Mouse (Mus musculus) retina, adult 2 months (tissue): ENCODE data around the gene Ankrd27.
"Not testable (repeated sequence)": the region's sequence is repeated elsewhere in the genome, so short reads cannot be mapped to it uniquely, and the experiment has no call there.

Experiments used
- DNase-seq: peaks from one replicate; pipeline ENCODE4 v3.0.0-alpha.2; 2012; ENCODE audit warnings: low read depth, low spot score

The Ankrd27 gene

DNA sequence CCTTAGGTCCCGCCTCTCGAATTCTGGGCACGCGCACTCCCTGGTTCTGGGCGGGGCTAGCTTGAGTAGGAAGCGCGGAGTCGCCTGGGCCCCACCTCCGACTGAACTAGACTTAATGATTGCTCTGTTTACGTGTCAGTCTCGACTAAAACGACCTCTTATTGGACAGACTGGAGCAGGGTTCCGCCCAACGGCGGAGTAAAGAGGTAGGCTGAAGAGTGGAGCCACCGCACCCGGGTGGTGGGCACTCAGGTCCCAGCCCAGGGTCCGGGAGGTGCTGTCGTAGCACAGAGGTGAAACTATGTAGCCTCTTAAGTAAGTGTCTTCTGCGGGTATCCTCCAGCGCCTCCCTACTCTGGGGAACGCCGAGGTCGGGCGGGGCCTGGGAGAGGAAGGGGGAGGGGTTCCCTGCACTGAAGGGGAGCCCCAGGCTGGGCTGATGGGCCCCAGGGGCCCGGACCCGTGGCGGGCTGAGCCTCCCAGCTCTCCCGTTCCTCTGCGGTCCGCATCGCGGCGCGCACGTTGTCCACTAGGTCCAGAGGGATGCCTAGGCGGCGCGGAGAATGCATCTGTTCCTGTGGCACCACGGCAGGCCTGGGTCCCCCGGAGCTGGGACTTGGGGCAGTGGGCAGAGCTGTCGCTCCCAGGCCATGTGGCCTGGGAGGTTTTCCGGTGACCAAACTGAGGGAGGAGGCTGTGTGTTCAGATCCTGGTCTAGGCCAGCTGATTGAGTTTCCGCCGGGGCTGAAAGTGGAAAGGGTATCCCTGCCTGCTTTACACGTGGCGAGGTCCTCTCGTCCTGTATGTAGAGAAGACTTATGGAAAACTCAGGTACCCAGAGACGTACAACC is at the start of gene Ankrd27:
Gene Ankrd27, plus strand, starts transcription at position 190 of the 851 bp plus-strand sequence.
- peak; percentile 93 for DNase-seq

DNA sequence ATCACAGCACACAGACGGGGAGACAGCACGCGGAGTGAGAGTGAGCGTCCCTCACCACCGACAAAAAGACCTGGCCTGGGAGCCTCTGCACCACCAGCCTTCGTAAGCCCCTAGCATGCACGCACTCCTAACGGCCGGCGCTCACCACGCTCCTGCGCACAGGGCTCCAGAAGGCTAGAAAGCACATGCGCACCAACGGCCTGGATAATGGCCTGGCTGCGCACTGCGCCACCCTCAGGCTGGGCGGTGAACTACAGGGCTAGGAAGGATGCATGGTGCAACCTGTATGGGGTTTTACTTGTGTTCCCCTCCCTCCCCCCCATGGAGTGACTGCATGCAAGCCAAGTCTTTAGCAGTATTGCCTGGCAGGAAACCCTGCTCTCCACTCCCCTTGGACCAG is 48.5 kb upstream of the Ankrd27 start, which contains the start of gene Tdrd12:
Gene Tdrd12, minus strand, starts transcription at position 184 of the 400 bp plus-strand sequence.
- DNase-seq = no peak

DNA sequence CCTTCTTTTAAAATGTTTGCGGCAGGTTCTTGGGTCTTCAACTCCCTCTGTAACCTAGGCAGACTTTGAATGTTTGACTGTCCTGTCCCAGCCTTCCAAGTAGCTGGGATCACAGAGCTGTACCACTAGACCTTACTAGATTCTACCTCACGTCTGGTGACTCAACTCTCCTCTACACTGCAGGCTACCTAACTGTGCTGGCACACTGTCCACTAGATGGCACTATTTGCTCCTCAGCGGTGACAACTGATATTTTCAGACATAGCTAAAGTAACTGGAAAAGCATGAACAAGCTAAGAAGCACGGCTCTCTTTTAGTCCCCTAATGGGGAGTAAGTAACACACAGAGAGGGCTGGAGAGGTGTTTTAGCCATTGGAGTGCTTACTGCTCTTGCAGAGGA is 40.2 kb upstream of the Ankrd27 start:
- DNase-seq = peak; percentile 29

DNA sequence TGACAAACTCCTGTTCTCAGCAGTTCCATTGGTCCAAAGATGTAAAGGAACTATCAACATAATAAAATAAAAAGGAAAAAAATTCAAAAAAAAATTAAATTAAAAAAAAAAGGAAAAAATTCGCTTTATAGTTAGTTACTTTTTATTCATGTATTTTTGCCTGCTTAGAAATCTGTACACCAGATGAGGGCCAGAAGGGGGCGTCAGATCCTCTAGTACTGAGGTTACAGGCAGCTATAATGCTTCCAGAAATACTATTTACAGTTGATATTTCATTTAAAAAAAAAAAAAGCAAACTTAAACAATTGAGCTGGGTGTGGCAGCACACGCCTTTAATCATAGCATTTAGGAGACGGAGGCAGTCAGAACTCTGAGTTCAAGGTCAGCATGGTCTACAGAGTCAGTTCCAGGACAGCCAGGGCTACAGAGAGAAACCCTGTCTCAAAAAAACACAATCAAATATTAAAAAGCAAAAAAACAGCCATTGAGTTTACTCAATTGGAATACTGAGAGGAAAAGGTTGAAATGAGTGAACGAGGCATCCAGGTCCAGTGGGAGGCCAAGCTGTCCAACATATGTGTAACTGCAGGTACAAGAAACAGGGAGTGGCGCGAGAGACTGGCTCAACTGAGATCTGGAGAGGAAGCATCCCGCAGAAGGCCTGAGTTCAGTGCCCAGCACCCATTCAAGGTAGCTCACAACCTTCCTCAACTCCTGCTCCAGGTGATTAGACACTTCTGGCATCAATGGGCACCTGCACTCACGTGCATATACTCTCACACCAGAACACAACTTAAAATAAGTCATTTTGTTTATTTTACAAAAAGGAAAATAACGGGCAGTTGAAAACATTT is 32.1 kb upstream of the Ankrd27 start:
- DNase-seq = no peak

DNA sequence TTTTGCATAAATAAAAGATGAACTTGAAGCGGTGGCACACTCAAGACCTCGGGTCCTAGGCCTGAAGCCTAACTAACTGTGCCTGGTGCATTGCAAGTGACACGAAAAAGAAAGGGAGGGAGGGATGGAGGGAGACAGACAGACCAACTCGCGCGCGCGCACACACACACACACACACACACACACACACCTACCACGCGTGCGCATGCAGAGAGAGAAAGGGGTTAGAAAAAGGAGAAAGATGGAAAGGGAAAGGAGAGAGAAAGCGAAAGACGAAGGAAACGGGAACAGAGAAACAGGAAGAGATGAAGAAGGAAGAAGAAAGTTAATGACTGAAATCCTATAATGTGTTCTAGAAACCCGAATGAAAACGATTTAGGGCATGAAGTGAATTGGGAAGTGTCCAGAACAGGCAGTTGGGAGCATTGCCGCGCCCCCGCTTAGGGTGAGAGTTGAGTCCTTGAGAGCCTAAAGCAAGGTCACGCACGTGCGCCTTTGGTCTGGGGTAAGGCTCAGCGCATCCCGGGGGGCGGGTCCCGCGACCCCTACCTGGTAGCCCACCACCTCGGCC is 31.4 kb upstream of the Ankrd27 start:
- peak; percentile 9 for DNase-seq

DNA sequence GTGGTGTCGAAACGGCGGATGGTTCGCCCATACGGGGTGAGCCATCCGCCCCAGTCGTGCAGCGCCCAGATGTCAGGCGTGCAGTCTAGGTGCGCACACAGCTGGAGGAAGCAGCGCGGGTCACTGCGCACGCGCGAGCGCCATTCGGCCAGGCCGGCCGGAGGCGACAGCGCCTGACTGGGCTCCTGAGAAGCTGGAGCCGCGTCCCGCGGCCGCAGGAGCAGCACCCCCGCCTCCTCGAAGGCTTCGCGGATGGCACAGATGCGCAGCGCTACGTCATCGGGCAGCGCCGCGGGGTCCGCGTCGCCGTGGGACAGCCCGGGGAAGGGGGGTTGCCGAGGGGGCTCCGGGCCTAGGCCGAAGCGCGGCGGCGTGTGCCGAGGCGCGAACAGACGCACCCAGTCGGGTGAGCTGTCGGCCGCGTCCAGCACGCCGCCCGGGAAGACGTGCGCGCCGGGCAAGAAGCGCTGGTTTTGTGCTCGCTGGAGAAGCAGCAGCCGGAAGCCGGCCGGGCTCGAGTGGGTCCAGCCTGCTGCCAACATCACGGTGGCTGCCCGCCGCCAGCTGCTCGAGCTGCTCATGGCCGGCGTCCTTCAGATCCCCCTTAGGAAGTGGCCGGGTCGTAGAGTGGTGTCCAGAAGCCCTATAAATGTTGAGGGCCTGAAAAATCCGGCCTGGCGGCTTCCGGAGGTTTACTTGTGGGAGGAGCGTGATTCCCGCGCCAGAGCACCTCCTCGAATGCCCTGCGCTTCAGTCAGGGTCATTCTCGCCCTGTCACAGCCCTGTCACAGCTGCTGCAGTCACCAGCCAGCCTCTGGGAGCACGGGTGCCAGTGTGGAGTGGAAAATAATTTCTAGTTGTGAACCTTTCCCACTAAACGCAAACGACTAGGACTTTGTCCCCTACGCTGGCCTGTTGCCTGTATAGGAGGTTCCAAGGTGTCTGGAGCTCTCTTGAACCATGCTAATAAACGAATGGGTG is 30.5 kb upstream of the Ankrd27 start:
- DNase-seq = peak; percentile 77

DNA sequence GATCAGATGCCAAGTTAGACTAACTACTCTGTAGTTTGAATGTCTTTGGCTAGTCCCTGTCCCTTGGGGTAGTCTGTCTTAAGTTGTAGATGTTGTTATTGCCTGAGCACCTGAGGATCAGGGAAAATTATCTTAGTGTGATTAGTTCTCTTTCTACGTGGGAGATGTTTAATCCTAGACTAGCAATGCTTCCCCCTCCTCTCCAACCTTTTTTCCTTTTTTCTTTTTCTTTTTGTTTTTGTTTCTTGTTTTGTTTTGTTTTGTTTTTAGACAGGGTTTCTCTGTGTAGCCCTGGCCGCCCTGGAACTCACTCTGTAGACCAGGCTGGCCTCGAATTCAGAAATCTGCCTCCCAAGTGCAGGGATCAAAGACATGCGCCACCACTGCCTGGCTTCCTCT is 29.8 kb upstream of the Ankrd27 start, which contains the start of gene Nudt19:
Gene Nudt19, minus strand, starts transcription at position 100 of the 399 bp plus-strand sequence.
- no peak for DNase-seq

DNA sequence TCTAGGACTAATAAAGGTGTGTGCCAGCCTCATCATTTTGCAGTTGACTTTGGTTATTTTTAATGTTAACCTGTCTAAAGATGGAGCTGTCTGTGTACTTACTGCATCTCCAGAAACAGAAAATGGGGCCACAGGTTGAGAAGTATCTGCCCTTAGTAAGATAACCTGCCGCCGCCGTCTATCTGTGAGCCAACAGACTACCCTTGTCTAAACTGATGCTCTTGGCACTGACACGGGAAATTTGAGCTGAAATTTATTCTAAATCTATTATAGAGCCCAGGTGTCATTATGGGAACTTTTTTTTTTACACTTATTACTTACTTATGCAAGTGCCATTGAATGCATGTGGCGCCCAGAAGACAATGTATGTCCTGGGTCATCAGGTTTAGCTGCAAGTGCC is 29.1 kb upstream of the Ankrd27 start:
- no peak for DNase-seq

DNA sequence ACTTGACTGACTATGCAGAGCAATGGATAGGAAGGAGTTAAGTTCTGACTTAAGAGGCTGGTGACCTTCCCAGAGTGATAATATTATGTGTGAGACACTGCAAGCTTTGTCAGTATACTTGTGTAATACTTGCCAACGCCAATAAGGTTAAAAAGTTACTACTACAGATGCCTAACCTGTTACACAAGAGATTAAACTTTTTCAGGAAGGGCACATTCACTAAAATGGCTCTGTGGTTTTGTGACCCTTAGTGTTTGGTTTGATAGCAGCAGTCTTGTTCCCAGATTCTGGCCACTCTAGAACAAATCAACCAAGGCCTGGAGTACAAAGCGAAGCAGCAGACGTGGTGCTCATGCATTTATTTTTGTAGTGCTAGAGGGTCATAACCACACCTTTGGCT is 28.5 kb upstream of the Ankrd27 start:
- DNase-seq = no peak

DNA sequence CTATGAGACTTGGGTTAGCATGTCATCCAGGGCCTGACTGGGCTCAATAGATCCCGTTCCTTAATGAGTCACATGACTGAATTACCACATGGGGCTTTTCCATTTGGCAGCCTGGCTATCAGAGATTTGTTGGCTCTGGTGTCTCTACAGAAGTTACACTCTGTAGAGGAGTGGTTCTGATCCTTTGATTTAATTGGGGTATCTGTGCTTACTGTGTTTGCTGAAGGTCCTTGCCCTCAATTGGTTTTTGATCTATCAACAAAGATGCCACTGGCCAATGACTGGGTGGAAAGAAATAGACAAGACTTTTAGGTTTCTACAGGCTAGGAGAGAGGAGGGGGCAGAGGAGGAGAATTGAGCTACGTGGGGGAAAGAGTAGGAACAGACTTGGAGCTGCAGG is 27.4 kb upstream of the Ankrd27 start:
- no peak for DNase-seq

DNA sequence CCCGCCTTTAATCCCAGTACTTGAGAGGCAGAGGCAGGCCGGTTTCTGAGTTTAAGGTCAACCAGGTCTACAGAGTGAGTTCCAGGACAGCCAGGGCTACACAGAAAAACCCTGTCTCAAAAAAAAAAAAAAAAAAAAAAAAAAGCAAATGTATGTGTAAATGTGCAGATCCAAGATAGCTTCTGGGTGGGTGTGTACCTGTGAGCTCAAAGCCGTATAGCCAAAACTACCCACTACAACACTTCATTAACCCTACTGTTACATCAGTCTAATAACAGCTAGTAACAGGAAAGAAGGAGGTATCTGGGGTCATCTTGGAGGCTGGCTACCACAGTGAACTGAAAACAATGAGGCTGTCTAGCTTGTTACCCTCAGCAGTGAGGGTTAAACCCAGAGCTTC is 26.2 kb upstream of the Ankrd27 start:
- no peak for DNase-seq

DNA sequence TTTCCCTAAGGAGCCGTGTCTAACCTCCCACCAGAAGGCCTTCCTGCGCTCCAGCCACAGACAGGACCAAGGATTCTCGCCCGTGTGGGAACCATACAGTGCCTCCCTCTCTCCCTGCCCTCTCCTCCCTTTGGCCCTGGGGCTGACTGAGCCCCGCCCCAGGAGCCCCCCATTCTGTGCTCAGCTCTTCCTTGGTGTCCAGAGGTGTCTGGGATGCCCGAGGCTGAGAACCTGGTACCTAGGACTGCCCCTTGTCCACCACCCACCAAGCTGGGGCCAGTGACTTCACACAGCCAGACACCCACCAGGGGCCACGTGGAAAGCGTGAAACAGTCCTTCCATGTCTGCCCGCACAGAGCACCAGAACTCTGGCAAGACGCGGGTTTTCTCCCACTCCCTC is 23.0 kb upstream of the Ankrd27 start:
- DNase-seq = no peak

DNA sequence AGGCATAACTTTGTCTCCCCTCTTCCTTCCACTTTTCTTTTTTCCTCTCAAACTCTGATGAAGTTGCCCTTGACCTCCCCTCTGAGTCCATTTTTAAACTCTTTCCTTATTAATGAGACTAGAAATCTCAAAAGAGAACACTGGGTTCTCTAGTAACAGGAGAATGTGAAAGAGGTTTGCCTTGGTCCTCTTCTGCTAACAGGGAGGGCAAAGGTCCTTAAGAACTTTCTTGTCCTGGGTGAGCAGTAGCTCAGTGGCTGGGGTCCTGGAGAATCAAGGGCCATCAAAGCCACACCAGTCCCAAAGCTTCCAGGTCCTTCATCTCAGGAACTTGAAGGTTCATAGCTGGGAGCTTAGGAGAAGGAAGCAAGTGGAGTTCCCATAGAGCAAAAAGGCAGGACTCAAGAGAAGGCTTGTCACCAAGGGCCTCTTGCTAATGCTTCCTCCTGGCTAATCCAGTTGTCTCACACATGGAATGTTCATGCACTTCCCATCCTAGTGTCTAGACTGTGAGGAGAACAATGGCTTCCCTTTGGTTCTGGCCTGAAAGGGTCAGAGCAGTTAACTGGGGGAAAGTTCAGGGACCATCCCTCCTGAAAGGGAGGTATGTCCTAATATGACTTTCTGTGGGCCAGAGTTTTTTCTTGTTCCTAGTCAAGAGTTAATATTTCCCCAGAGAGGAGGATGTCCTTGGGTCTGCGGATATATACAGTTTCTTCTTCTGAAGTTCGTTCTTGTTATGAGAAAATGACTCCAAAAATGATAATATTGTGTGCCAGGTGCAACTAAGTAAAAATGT is 21.8 kb upstream of the Ankrd27 start:
- DNase-seq = no peak

DNA sequence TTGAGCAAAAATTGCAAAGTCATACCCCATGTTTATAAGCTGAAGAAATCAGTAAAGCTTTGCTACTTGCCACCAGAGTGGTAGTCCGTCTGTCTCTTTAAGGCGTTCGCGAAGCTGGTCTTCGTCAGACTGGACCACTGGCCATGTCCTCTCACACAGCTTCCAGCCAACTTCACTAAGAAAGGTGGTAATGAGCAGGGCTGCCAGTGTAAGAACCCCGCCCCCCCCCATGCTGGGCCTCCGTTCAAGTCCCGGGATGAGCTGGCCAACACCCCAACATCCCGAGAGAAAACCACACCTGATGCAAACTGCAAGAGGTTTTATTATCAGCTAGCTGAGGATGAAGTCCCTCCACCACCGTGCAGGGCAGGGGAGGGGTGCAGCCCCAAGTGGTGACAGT is 21.2 kb upstream of the Ankrd27 start:
- not testable (repeated sequence) for DNase-seq

DNA sequence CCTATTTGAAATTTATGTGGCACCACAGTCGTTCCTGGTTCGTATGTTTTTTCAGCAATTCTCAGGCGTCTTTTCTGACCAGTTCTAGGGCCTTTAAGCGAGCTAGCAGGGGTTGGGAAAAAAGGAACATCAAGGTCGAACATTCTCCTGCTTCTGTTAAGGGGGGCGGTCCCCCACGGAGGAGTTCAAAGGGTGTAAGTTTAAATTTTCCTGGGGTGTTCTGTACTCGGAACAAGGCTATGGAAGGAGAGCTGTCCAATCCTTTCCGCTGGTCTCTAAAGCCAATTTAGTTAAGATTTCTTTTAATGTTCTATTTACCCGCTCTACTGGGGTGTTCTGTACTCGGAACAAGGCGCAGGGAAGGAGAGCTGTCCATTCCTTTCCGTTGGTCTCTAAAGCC is 20.1 kb upstream of the Ankrd27 start:
- not testable (repeated sequence) for DNase-seq

DNA sequence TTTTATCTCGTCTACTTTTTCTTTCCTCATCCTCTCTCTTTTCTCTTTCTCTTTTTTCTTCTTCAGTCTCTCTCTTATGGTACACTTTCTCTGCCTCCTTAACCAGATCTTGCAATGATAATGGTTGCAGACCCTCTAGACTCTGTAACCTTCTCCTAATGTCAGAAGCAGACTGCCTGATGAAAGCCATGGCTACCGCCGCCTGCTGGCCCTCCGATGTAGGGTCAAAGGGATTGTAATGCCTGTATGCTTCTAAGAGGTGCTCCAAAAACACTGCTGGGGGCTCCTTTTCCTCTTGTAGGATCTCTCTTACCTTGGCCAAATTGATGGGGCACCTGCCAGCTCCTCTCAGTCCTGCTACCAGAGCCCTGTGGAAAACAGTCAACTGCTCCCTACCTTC is 16.3 kb upstream of the Ankrd27 start:
- DNase-seq = not testable (repeated sequence)

DNA sequence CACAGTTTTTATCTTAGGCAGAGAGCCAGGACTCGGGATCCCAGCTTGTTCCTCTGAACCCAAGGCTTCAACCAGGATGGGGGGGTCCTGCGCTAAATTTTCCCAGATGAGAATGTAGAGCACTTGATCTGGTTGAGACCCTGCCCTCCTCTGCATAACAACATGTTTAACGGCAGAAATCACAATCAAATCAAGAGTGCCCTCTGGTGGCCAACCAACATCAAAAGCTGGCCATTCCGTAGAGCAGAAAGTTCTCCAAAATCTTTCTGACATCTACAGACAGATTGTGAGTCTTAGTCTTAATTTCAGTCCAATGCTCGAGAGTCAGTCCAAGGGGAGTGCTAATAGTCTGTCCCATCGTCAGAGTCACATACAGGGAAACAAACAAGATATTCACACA is 15.2 kb upstream of the Ankrd27 start:
- DNase-seq = not testable (repeated sequence)

DNA sequence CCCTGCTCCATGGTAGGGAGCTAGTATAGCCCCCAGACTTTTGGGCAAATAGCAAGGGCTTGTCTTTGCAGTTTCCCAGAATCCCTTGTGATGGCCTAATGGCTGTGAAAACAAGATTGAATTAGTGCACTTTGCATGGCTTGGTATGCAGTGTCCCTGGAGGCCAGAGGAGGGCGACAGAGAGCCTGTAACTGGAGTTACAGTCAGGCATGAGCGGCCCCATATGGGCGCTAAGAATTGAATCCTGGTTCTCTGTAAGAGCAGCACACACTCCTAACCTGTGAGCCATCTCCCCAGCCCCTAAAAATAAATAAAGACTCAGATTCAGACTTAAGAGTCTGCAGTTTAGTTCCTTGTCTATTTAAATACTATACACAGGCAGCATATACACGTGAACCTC is 6.2 kb upstream of the Ankrd27 start:
- DNase-seq = no peak

DNA sequence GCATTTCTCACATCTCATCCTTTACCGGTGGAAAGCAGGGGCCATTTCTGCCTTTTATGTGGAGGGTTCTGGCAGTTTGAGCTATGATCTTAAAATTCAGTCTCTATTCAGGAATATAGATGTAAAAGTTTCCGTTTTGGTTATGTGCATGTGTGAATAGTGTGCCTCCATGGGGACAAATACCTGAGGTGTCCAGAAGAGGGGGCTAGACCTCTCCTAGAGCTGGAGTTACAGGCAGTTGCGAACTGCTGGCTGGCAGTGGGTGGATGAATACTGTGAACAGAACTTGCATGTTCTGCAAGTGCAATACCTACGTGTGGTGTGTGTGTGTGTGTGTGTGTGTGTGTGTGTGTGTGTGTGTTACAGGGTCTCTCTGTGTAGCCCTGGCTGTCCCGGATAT is 3.3 kb upstream of the Ankrd27 start:
- no peak for DNase-seq

DNA sequence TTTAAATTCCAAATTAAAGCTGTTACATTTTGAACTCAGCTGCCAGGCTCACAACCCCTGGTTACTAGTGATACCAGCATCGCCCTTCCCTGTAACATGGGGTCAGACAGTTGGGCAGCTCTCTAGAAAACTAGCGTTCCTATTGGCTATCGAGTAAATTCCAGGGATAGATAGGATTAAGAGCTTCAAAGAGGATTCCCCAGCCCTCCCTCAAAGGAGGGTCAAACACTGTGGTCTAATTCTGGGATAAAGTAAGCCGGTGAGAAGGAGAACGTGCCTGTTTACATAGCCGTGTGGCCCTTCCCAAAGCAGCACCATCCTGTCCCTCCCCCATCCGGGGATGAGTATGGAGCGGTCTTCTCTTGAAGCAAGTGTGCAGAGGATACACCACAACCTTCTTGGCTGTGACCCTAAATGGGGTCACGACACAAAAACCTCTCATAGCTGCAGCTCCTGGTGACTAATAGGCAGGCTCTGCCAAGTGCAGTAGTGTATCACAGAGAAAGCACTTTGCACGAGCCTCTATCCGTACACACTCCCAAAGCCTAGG is 2.5 kb upstream of the Ankrd27 start:
- DNase-seq = peak; percentile 95
